Mouse (Mus musculus): ENCODE data around the gene Ccl22.
A peak's percentile ranks its signal among the peaks of the same experiment; 100 is the strongest.

Gene Ccl22

DNA sequence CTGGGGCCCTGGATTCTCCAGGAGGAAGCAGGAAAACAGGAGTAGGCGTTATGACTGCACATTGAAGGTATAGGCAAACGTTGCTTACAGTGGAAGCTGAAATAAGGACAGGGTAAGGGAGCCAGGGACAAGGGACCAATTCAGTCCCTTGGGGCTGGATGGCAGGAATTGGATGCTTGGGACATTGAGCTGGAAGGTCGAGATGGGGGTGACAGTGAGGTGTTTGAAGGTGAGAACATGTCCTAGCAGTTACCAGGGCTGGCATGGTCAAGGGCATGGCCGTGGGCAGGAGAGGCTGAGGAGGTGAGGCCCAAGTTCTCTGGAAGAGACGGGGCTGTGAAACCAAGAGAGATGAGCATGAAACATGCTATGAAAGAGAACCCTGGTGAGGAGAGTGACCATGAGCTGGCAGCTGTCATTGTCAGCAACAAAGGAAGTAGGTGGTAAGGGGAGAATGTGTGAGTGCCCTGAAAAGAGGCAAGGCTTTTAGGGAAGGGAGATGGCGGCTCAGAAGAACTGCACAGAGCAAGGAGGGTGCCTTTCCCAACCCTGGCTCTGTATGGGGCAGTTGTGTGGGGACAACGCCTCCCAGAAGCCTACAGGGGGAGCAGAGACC lies 10.5 kb upstream of the Ccl22 start:
- no peak for DNase-seq (ENCODE audit: low read depth, low spot score)

DNA sequence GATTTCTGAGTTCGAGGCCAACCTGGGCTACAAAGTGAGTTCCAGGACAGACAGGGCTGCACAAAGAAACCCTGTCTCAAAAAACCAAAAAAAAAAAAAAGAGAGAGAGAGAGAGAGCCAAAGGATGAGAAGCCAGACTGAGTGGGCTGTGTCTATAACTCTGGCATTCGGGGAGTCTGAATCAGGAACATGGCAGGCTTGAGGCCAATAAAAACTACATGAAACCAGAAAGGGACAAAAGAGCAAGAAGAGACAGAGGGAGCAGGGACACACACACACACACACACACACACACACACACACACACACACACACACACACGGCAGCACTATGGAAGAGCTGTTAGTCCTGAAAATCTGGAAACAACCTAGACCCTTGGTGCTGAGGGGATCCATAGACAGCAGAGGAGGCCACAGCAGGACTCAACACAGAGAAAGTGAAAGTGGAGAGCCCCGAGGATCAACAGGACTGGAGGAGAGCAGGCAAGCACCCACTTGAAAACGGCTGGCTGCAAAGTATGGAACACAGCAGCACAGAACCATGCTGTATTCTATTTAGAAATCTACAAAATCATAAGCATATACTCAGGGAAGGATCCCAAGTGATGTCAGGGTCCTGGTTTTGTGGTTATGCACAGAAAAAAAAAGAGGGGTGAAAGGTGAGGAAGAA lies 9.8 kb upstream of the Ccl22 start:
- DNase-seq (ENCODE audit: low read depth, low spot score), result no peak

DNA sequence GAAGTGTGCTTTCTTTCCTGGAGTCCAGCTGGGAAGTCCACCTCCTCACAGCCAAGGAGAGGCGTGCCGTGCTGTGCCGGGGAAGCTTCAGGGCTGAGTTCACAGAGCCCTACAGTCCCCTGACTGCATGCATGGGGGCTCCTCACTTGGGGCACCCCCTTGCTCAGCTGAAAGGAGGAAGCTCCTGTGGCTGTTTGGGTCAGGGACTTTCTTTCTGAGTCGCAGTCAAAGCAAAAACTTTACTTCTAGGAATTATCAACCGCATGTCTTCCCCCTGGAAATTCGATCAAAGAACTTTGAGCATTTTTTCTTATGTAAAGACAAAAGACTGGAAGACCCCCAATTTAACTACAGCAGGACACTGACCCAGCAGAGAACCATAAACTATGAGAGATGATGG lies 5.6 kb upstream of the Ccl22 start:
- no peak for DNase-seq (ENCODE audit: low read depth, low spot score)

DNA sequence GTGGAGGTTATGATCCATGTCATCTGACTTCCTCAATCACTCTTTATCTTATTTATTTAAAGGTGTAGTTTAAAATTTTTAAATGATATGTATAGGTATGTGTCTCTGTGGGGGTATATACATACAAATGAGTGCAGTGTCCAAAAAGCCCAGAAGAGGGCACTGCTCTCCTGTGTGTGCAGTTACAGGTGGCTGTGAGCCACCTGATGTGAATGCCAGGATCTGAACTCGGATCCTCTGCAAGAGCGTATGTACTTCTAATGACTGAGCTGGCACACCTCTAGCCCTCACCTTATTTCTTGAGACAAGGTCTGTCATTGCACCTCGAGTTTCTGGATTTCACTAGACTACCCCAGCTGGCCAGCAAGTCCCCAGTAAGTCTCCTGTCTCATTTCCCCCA lies 4.8 kb upstream of the Ccl22 start:
- peak; percentile 43 for DNase-seq (ENCODE audit: low read depth, low spot score)

- DNase-seq (ENCODE audit: low read depth, low spot score), result no peak
Observed at GRCm38 (mm10) chr8:94741726-94742125, 3.7 kb upstream of the Ccl22 start.

GRCm38 (mm10) chr8:94744484-94744883 lies 906 bp upstream of the Ccl22 start:
- no peak for DNase-seq (ENCODE audit: low read depth, low spot score)

DNA sequence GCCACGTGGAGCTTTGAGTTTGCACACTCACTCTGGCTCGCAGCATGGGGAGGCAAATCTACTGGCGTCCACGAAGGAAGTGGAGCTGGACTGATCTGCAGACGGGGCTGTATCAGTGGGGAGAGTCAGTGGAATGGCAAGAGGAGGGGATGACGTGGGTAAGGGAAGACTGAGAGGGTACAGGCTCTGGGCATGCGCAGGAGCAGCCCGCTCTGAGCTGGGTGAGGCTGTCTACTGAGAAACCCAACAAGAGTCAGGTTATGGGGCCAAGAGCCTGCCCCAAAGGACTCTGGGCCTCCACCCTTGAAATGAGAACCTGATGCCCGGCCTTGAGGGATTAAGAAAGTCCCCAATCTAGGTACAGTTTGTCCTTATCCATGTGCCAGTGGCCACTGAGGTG lies 418 bp upstream of the Ccl22 start:
- DNase-seq (ENCODE audit: low read depth, low spot score), result no peak

DNA sequence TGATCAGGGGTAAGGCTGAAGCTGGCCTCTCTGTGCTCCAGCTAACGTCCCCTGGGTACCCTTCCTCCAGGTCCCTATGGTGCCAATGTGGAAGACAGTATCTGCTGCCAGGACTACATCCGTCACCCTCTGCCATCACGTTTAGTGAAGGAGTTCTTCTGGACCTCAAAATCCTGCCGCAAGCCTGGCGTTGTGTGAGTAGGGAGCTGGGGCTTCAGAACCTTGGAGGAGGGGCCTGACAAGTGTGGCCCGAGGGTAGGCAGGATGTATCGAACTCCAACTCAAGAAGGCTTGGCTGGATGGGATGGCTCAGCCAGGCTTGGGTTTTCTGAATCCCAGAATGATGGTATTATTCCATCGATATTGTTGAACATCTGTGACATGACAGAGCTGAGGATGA lies 1.4 kb downstream of the Ccl22 start:
- DNase-seq (ENCODE audit: low read depth, low spot score), result no peak

DNA sequence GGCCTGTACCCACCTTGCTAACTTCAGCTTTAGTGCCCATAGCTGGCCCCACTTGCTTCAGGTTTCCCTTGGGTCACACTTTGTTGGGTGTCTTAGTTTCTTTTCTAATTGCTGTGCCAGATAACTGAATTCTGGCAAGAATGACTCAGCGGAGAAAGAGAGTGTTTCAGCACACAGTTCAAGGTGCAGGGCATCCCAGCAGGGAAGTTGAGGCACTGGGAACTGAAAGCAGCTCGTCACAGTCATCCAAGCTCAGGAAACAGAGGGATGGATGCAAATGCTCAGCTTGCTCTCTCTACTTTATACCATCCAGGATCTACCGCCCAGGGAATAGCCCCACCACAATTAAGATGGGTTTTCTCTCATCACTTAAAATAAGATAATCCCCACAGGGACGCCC lies 3.0 kb downstream of the Ccl22 start:
- DNase-seq (ENCODE audit: low read depth, low spot score), result no peak

DNA sequence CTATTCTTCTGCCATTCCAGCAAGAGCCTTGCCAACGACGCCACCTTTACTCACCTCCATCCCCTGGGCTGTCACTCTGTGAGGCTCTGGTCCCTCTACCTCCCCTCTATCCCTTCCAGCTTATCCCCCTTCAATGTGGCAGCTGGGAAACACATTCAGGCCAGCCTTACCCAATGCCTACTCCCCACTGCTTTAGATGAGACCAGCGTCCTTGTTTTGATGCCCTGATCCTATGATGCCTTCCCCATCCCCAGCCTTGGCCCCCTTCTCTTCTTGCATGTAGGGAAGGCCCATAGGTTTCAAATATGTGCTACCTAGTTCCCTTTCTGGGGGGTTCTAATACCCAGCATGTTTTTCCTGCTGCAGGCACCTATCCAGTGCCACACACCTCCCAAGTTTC lies 4.6 kb downstream of the Ccl22 start:
- DNase-seq (ENCODE audit: low read depth, low spot score), result no peak

- DNase-seq (ENCODE audit: low read depth, low spot score), result no peak
Observed at GRCm38 (mm10) chr8:94751023-94751849, 5.8 kb downstream of the Ccl22 start.

- DNase-seq (ENCODE audit: low read depth, low spot score), result no peak
Observed at GRCm38 (mm10) chr8:94754006-94754405, 8.6 kb downstream of the Ccl22 start.

DNA sequence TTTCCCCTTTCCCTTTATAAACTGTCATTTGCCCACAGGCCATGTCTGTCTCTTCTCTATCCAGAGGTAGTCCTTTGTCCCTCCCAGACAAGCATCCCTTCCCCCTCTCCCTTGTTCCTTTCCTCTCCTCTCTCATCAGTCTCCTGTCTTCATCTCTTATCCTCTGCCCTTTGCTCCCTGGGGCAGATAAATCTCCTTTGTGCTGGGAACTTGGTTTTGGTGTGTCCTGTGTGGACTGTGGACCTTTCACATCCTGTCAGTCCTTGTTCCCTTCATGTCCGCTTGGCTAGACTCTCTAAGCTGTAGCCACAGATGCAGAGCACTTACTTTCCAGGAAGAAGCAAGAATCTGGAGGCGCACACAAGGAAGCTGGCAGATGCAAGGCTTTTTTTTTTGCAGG lies 9.1 kb downstream of the Ccl22 start:
- no peak for DNase-seq (ENCODE audit: low read depth, low spot score)

DNA sequence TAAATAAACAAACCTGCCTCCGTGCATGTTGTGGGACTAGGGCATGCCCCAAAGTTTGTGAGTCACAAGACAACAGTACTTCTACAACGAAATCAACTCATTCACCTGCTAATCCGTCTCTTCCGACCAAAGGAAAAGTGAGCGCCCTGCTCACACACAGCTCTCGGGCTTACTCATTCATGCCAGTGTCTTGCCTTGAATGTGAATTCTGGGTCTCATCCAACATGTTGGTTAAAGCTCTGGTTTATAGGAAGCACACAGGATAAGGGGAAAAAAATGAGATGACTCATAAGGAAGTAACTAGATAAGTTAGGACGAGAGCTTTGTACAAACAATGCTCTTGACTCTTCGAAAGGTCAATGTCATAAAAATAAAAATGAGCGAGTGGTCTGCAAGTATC lies 21.6 kb downstream of the Ccl22 start:
- DNase-seq (ENCODE audit: low read depth, low spot score), result no peak

DNA sequence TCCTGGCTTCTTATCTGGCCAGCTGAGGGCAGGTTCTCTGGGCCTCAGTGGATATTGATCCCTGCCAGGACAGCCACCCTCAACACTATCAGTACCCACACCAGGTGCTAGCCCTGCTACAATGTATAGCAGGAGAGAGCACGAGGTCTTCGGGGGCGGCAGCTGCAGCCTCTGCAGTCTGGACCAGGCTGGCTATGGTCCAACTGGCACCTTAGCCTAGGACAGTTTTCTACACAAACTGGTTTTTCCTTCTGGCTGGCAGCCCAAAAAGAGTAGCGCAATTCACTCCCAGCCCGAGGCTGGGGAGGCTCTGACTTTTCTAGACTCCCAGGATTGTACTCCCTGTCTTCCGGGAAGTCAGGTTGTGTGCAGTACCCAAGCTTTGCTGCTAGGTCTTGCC lies 25.6 kb downstream of the Ccl22 start:
- DNase-seq (ENCODE audit: low read depth, low spot score), result no peak

DNA sequence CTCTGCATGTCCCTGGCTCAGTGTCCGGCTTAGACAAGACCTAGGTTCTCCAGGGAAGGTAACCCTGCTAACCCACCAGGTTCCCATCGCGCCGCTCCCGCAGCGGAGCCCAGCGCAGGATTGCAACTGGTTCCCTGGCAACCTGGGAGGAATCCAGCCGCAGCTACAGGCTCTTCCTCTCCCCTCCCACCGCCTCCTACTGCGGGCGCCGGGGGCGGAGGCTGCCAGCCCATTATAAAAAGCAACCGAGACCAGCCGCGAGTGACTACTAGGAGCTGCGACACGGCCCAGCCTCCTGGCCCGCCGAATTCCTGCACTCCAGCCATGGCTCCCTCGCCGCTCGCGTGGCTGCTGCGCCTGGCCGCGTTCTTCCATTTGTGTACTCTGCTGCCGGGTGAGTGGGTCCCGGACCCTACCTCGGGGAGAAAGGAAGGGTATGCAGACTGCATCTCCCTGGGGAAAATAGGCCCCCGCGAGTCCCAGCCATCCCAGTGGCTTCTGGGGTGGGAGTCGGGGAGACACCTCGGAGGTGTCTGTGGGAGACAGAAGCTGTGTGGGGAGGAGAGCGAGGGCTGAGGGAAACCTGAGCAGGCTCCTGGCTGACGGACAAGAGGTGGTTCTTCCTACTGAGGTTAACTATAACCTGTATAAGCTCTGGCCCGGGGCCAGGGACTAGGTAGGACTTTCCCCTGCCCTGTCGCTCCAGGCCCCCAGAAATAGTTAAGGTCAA lies 26.7 kb downstream of the Ccl22 start, which contains the start of gene Cx3cl1:
Gene Cx3cl1 (plus strand): TSS at position 69 of the 730 bp plus-strand sequence.
- DNase-seq (ENCODE audit: low read depth, low spot score), result peak; percentile 92

DNA sequence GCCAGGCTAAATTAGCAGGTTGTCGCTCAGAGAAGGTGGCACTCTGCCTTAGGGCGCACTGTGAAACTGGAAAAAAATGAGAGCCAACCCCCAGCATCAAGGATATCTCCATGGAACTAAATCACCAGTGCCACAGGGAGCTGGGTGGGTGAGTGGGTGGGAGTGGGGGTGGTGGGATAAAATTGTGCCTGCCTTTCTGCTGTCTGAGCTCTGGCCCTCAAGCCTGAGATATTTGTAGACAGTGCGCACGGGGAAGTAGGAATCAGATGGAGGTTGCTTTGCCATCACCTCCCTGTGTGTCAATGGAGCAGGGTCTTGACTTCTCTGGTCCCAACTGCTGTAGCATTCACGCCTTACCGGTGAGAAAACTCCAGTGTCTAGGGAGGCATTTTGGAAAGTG lies 27.7 kb downstream of the Ccl22 start:
- DNase-seq (ENCODE audit: low read depth, low spot score), result no peak

DNA sequence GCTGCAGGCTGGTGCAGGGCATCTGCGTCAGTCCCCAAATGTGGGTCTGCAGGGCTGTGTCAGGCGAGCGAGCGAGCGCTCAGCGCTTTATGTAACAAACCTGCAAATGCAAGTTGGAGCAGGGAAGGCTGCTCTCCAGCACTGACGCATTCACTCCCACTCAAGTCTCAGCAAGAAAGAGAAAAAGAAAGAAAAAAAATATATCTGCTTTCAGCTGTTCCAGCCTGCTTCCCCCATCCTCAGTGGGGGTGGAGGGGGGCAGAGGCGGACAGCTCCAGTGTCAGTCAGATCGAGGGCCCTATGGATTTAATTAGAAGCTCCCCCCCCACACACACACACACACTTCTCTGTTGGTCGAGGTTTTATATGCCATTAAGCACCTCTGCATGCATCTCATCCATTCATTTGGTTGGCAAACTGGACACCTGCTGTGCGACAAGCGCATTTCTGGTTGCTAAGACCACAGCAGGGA lies 28.3 kb downstream of the Ccl22 start:
- no peak for DNase-seq (ENCODE audit: low read depth, low spot score)

- DNase-seq (ENCODE audit: low read depth, low spot score), result no peak
Observed at GRCm38 (mm10) chr8:94774601-94775000, 29.2 kb downstream of the Ccl22 start.

DNA sequence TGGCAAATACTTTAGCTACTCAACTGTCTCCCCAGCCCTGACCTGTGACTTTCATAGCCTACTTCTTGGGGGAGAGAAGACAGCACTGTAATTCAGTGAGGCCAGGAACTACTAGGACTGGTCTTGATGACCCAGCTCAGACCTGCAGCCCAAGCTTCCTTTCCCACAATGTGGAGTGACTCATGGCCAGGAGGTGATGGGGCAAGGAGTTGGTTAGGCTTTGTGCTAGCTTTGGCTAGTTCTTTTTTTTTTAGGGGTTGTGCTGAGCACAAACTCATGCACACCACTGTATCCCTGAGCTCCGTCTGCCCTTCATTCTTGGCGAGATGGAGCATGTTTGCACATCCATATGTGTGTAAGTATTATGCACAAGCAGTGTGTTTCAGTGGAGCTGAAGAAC lies 31.0 kb downstream of the Ccl22 start:
- DNase-seq (ENCODE audit: low read depth, low spot score), result no peak

- DNase-seq (ENCODE audit: low read depth, low spot score), result no peak
Observed at GRCm38 (mm10) chr8:94778036-94778435, 32.6 kb downstream of the Ccl22 start.

GRCm38 (mm10) chr8:94778473-94778872 lies 33.1 kb downstream of the Ccl22 start:
- no peak for DNase-seq (ENCODE audit: low read depth, low spot score)

Measured in R1 (cell line).